Mouse (Mus musculus) hindbrain, embryonic 11.5 days (tissue): ENCODE measurements around the gene Zscan26. TPM values are rescaled to one million over a fixed set of nuclear protein-coding genes. Genes with fewer than 3 reads are reported as not detected.
"Not testable (repeated sequence)": the region's sequence is repeated elsewhere in the genome, so short reads cannot be mapped to it uniquely, and the experiment has no call there.

ENCODE experiments used
- ATAC-seq: fragments of 200-750 bp; cut with Nextera tagmentation; 2 replicates; pipeline ENCODE4 v1.8.0; 2017; ENCODE audit warnings: mild to moderate bottlenecking, moderate TSS enrichment, moderate library complexity; ENCODE audit not compliant: low FRiP score
- DNase-seq: peaks from one replicate; pipeline ENCODE4 v3.0.0-alpha.2; 2015; ENCODE audit warnings: low spot score
- H3K27ac ChIP-seq: fragments of 300-500 bp; sonication (generic); 2 replicates; pipeline ENCODE4 v1.5.1; 2014; ENCODE audit warnings: mild to moderate bottlenecking, low read depth, low read length
- H3K27me3 ChIP-seq: fragments of 300-500 bp; sonication (generic); 2 replicates; pipeline ENCODE4 v1.6.1; 2014; ENCODE audit warnings: mild to moderate bottlenecking, low read length, moderate library complexity, mixed read lengths; ENCODE audit not compliant: control insufficient read depth, insufficient read depth
- H3K36me3 ChIP-seq: fragments of 300-500 bp; sonication (generic); 2 replicates; pipeline ENCODE4 v1.6.1; 2014; ENCODE audit warnings: mild to moderate bottlenecking, low read length, moderate library complexity, mixed read lengths; ENCODE audit not compliant: control insufficient read depth, insufficient read depth
- H3K4me1 ChIP-seq: fragments of 300-500 bp; sonication (generic); replicated peaks from 2 replicates; pipeline ENCODE4 v1.6.1; 2014; ENCODE audit warnings: low read length, mixed read lengths; ENCODE audit not compliant: control insufficient read depth, insufficient read depth
- H3K4me2 ChIP-seq: fragments of 300-500 bp; sonication (generic); replicated peaks from 2 replicates; pipeline ENCODE4 v1.6.1; 2014; ENCODE audit warnings: mild to moderate bottlenecking, low read depth, low read length
- H3K4me3 ChIP-seq: fragments of 300-500 bp; sonication (generic); 2 replicates; pipeline ENCODE4 v1.5.1; 2014; ENCODE audit warnings: low read depth, low read length
- H3K9ac ChIP-seq: fragments of 300-500 bp; sonication (generic); 2 replicates; pipeline ENCODE4 v1.6.1; 2014; ENCODE audit warnings: low read depth, low read length
- H3K9me3 ChIP-seq: fragments of 300-500 bp; sonication (generic); 2 replicates; pipeline ENCODE4 v1.6.1; 2016; ENCODE audit warnings: low read length; ENCODE audit not compliant: control insufficient read depth
- WGBS: fragments of 180-500 bp; shearing (Covaris S2); extraction: QIAGEN DNeasy Blood & Tissue Kit; methylation state at CpG from one replicate; pipeline ENCODE4 v1.1.7; 2014; 5-methylcytosine and 5-hydroxymethylcytosine counted together
- polyA plus RNA-seq: library from polyadenylated mRNA; unstranded; fragments of >200 nt; fragmentation: Nextera tagmentation; extraction: Ambion mirVana; gene quantifications from 2 replicates; pipeline ENCODE4 v1.2.1, GENCODE M21; 2014

Gene Zscan26
- polyA plus RNA-seq, 1 experiment from 2014 or later: 21.0 TPM

DNA sequence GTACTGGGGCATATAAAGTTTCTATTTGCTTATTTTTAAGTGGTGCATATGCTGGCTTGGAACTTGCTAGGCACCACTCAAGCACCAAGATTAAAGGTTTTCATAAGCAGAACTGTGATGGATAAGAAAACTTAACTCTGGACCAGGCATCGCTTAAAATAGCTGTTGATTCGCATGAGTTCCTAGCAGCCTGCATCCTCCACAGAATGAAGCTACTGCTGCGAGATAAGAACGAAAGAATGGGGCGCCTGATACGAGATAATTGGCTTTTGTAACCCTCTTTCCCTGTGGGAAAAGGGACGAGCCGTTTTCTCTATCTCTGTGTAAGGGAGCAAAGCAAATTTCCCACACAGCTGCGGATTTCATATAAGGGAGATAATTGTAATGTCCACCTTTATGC is 15.6 kb upstream of the Zscan26 start:
- H3K36me3 ChIP-seq: no peaks in the 10 kb centered on the region
- H3K27ac ChIP-seq: no peak overlapping the region
- DNase-seq (peak; percentile 9), ATAC-seq (no peak)
- H3K9me3 ChIP-seq: no peaks in the 10 kb centered on the region
- H3K9ac ChIP-seq: no peak overlapping the region
- no peak overlapping the region for H3K4me3 ChIP-seq
- peaks cover 2% of the 10 kb centered on the region; the same call in 1 of the 2 replicates for H3K27me3 ChIP-seq
- WGBS: 31% methylated on average over 9 of the region's 9 CpGs
- H3K4me2 ChIP-seq: no peak overlapping the region
- no peaks in the 10 kb centered on the region for H3K4me1 ChIP-seq

DNA sequence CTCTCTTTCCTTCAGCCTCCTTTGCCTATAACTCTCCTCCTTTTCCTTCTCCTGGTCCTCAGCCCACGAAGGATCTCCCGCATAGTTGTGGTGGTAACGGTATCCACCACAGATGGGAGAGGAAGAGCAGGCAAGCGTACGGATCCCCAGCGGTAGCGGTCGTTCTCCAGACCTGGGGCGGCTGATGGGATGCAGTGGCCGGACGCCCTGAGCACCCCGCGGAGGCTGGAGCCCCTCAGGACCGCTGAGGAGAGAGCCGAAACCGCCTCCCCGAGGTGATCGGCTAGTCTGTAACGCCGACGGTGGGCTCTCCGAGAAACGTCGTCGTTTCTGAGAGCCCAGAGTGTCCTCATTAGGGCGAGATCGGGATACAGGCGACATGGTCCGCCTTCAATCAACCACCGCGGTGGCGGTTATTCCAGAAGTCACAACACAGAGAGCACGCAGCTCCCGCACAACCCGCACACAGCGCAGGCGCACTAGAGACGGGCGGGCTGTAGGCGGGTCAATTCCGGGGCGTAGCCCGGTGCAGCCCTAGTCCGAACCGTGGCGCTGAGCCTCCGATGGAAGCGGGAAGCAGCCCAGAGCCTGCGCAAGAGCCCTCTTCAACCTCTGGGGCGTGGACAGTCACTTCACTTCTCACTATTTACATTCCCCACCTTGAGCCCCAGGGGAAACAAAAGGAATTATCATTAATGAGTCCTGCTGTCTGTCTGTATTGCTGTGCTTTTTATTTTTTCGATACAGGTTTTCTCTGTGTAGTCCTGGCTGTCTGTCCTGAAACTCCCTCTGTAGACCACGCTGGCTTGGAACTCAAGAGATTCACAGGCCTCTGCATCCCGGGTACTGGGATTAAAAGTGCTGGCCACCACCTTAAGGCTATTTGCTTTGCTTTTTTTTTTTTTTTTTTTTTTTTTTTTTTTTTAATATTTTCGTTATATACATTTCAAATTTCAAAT is 14.8 kb upstream of the Zscan26 start, which contains the start of gene Nkapl:
Gene Nkapl (minus strand): TSS at position 449 of the 959 bp plus-strand sequence.
- DNase-seq: peak; percentile 91
- Histone ChIP-seq H3K4me2 (peak within 1 kb of the TSS; percentile 68), H3K27me3 (peaks cover 2% of the 10 kb centered on the region; the same call in 1 of the 2 replicates), H3K9me3 (no peaks in the 10 kb centered on the region), H3K36me3 (no peaks in the 10 kb centered on the region), H3K9ac (peak within 1 kb of the TSS; percentile 59), H3K27ac (peak within 1 kb of the TSS; percentile 27; the same call in 1 of the 2 replicates), H3K4me3 (peak within 1 kb of the TSS; percentile 47), H3K4me1 (no peaks in the 10 kb centered on the region)
- ATAC-seq: peak; percentile 99
- 2% methylated on average over 53 of the region's 54 CpGs for WGBS

DNA sequence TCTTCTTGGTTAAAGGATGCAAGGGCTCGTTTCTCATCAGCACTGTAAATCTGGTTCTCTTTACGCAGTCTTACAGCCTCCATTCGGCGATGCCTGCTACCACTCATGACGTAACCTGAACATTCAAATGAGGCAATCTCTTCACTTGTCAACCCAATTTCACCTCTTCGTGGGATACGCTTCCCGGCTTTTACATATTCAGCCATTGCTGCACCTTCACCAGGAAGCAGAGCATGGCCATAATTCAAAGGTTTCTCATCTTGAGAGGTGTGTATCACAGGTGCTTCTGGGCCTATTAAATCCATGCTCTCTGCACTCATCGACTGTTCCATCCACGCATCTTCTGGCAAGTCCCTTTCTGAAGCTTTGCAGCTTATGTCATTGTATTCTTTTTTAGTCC is 13.8 kb upstream of the Zscan26 start:
- no peaks in the 10 kb centered on the region for H3K9me3 ChIP-seq
- no peak overlapping the region for H3K27ac ChIP-seq
- H3K4me2 ChIP-seq: no peak overlapping the region
- no peak for DNase-seq
- H3K36me3 ChIP-seq: no peaks in the 10 kb centered on the region
- H3K27me3 ChIP-seq: peaks cover 2% of the 10 kb centered on the region; the same call in 1 of the 2 replicates
- no peak for ATAC-seq
- H3K9ac ChIP-seq: no peak overlapping the region
- 83% methylated on average over 10 of the region's 10 CpGs for WGBS
- no peak overlapping the region for H3K4me3 ChIP-seq
- H3K4me1 ChIP-seq: no peaks in the 10 kb centered on the region

DNA sequence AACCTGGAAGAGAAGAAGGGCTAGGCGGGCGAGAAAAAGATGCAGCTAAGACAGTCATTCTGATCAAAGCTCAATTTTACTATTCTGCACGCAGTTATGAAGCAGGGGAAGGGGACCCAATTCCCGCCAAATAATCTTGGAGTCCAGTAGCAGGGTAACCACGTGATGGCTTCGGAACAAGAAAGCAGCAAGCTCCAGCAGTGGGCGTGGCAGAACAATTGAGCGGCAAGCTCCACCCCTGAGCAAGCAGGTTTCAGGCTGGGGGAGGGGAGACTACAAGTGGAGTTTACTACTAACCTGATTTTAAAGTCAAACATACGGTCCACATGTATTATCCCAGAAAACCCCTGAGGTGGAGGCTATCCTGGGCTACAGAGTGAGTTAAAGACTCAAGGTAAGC is 9.0 kb upstream of the Zscan26 start:
- not testable (repeated sequence) for ATAC-seq, H3K9me3 ChIP-seq, DNase-seq, H3K4me2 ChIP-seq, H3K36me3 ChIP-seq, H3K27me3 ChIP-seq, H3K27ac ChIP-seq, H3K9ac ChIP-seq, H3K4me1 ChIP-seq, H3K4me3 ChIP-seq
- 52% methylated on average over 9 of the region's 9 CpGs for WGBS

DNA sequence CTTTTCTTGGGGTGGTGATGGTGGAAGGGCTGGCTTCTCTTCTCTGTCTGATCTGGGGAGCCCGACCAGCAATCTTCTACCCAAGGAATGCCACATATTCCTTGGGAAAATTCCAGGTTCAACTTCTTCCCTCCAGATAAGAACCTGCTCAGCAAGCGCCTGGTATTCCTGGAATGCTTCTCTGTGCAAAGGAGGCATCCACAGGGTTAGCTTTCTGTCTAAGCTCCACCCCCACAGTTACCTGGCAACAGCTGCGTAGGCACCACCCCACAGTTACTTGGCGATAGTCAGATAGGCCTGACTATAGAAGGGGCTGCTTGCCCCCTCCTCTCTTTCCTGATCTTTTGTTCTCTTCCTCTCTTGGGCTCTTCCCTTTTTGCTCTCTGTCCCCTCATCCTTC is 2.8 kb upstream of the Zscan26 start:
- Histone ChIP-seq H3K4me1 (no peaks in the 10 kb centered on the region), H3K27me3 (no peaks in the 10 kb centered on the region), H3K36me3 (no peaks in the 10 kb centered on the region), H3K9me3 (no peaks in the 10 kb centered on the region), H3K4me3 (no peak overlapping the region), H3K9ac (no peak overlapping the region), H3K4me2 (no peak overlapping the region), H3K27ac (no peak overlapping the region)
- no peak for DNase-seq
- no peak for ATAC-seq
- 8% methylated on average over 4 of the region's 4 CpGs for WGBS

DNA sequence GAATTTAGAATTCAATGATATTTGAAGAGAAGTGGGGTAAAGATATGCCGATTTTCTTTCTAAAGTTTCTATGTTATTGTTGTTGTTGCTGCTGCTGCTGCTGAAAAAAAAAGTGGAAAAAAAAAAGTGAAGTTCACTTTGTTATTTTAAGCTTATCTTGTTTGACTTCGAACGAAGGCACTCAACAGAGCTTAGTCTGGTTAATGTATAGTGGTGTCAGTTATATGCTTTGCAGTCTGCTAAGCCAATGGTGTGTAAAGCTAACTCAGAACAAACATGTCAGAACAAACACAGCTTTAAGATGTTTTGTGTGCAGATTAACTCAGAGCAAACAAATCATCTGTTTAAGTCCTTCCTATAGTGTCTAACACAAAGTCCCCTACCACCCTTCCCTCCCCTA is 603 bp upstream of the Zscan26 start:
- Histone ChIP-seq H3K9me3 (no peaks in the 10 kb centered on the region), H3K36me3 (no peaks in the 10 kb centered on the region), H3K4me2 (no peak overlapping the region), H3K9ac (no peak overlapping the region), H3K4me1 (no peaks in the 10 kb centered on the region), H3K27ac (no peak overlapping the region), H3K4me3 (no peak overlapping the region), H3K27me3 (no peaks in the 10 kb centered on the region)
- WGBS: 91% methylated on average over 3 of the region's 3 CpGs
- DNase-seq (no peak), ATAC-seq (no peak)

DNA sequence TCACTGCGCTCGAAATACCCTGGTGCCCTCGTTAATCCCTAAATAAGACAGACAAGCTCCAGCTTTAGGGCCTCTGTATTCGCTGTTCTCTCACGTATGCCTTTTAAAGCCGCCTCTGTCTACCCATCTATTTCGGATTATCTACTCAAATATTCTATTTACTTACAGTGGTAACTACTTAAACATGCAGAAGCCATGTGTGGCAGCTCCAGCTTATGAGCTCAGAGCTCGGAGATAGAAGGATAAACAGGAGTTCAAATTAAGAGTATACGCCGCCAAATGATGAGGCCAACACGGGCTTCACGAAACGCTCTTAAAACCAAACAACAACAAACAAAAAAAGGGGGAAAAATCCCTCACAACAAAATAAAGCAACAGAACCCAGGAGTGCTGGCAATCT is 488 bp downstream of the Zscan26 start:
- H3K36me3 ChIP-seq: no peaks in the 10 kb centered on the region
- no peaks in the 10 kb centered on the region for H3K27me3 ChIP-seq
- no peaks in the 10 kb centered on the region for H3K4me1 ChIP-seq
- WGBS: 4% methylated on average over 13 of the region's 13 CpGs
- no peak overlapping the region for H3K27ac ChIP-seq
- DNase-seq: no peak
- ATAC-seq: peak; percentile 49
- no peaks in the 10 kb centered on the region for H3K9me3 ChIP-seq
- H3K4me3 ChIP-seq: peak overlapping the region; percentile 61
- H3K9ac ChIP-seq: peak overlapping the region; percentile 74
- peak overlapping the region; percentile 57 for H3K4me2 ChIP-seq

DNA sequence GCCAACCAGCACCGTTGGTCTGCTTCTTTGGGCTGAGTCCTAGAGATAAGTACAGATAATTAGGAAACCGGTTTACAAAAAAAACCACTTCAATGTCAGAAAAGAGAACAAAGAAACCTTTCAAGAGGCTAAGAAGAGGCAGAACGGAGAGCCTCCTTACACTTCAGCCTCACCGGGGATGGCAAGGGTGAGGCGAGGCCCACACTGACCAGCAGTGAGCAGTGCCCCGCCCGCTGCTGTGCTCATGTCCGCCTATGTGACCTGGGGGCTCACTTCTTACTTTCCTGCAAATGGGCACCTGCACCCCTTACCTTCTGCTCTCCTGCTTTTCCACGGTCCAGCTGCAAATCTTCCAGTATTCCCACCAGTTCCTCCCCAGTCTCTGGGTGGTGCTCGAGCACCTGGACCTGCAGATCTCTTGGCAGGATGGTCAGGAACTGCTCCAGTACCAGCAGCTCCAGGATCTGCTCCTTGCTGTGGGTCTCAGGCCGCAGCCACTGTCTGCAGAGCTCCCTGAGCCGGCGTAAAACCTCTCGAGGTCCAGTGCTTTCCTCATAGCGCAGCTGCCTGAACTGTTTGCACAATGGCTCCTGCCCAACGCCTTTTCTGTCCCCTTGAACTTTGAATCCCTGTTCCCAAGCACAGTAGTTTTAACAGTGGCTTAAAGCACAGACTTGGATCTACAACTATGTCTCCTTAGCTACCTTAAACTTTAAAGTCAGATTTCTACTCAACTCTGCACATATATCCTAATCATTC is 5.5 kb downstream of the Zscan26 start:
- no peak for ATAC-seq
- WGBS: 86% methylated on average over 16 of the region's 16 CpGs
- no peaks in the 10 kb centered on the region for H3K36me3 ChIP-seq

More for the DNA sequence above, 5.5 kb downstream of the Zscan26 start:
- Histone ChIP-seq H3K27me3 (no peaks in the 10 kb centered on the region), H3K4me2 (no peak overlapping the region), H3K9me3 (no peaks in the 10 kb centered on the region), H3K4me3 (no peak overlapping the region), H3K27ac (no peak overlapping the region), H3K9ac (no peak overlapping the region), H3K4me1 (no peaks in the 10 kb centered on the region)
- no peak for DNase-seq
